Mouse (Mus musculus): ENCODE measurements around the gene Eml1.
"Not testable (repeated sequence)": the region's sequence is repeated elsewhere in the genome, so short reads cannot be mapped to it uniquely, and the experiment has no call there.

Eml1 gene

DNA sequence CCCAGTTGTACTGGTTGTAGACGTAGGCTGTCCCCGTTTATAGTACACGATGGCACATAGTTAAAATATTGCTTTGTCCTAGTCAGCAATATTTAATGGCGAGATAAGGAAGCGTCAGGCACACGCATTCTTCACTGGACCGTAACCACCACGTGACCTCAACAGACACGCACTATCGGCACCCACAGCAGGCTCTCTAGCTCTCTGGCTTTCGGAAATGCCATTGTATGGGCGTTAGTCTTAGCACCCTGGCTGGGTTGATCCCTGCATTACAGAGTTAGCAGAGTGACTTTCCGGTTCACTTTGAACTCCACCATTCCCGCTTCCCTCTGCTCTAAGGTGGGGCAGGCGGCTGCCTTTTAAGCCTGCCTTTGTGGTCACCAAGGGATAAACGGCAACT lies 132.8 kb downstream of the Eml1 start:
- Histone ChIP-seq H3K4me3 (replicated peaks; ENCODE audit: low read length) (peak overlapping the region; percentile 17; the same call in 1 of the 2 replicates), H3K36me3 (ENCODE audit: insufficient read depth, low read length) (no peaks in the 10 kb centered on the region), H3K27me3 (ENCODE audit: insufficient read depth, low read length) (peaks cover 30% of the 10 kb centered on the region), H3K9me3 (ENCODE audit: low read length) (no peaks in the 10 kb centered on the region), H3K4me1 (replicated peaks; ENCODE audit: low read depth, low read length) (peaks cover 19% of the 10 kb centered on the region)
- no peak for TF ChIP-seq CTCF (conservative IDR thresholded peaks at IDR 0.05; ENCODE audit: low read length)
- no peak for TF ChIP-seq POU5F1 (IDR thresholded peaks at IDR 0.05; ENCODE audit: borderline replicate concordance, low read length)
- no peak for TF ChIP-seq NANOG (IDR thresholded peaks at IDR 0.05; ENCODE audit: borderline replicate concordance, low read length)

DNA sequence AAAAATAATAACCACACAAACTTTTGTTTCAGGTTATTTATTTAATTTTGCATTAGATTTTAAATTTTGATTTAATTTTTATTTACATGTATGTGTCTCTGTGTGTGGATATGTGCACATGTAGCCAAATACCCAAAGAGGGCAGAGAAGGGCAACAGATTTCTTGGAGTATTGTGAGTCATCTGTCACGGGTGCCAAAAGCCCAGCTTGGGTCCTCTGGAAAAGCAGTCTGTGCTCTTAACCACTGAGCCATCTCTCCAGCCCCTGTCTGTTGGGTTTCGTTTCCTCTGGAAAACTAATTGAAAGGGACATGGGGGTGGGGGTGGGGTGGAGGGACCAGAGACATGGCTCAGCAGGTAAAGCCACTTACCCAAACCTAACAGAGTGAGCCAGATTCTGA lies 135.1 kb downstream of the Eml1 start:
- TF ChIP-seq POU5F1 (IDR thresholded peaks at IDR 0.05; ENCODE audit: borderline replicate concordance, low read length) (no peak), NANOG (IDR thresholded peaks at IDR 0.05; ENCODE audit: borderline replicate concordance, low read length) (no peak), CTCF (conservative IDR thresholded peaks at IDR 0.05; ENCODE audit: low read length) (no peak)
- Histone ChIP-seq H3K4me3 (replicated peaks; ENCODE audit: low read length) (no peak overlapping the region), H3K36me3 (ENCODE audit: insufficient read depth, low read length) (no peaks in the 10 kb centered on the region)

DNA sequence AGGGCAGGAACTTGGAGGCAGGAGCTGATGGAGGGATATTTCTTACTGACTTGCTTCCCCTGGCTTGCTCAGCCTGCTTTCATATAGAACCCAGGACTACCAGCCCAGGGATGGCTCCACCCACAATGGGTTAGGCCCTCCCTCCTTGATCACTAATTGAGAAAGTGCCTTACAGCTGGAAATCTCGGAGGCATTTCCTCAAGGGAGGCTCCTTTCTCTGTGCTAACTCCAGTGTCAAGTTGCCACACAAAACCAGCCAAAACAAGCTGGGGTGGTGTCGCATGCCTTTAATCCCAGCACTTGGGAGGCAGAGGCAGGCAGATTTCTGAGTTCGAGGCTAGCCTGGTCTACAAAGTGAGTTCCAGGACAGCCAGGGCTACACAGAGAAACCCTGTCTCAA lies 136.3 kb downstream of the Eml1 start:
- H3K36me3 ChIP-seq (ENCODE audit: insufficient read depth, low read length); H3K4me3 ChIP-seq (replicated peaks; ENCODE audit: low read length); H3K9me3 ChIP-seq (ENCODE audit: low read length): not testable (repeated sequence)
- Histone ChIP-seq H3K27me3 (ENCODE audit: insufficient read depth, low read length) (peaks cover 40% of the 10 kb centered on the region), H3K4me1 (replicated peaks; ENCODE audit: low read depth, low read length) (peaks cover 29% of the 10 kb centered on the region)

More for the DNA sequence above, 135.1 kb downstream of the Eml1 start:
- peaks cover 42% of the 10 kb centered on the region for H3K27me3 ChIP-seq (ENCODE audit: insufficient read depth, low read length)
- H3K4me1 ChIP-seq (replicated peaks; ENCODE audit: low read depth, low read length): peaks cover 29% of the 10 kb centered on the region
- no peaks in the 10 kb centered on the region for H3K9me3 ChIP-seq (ENCODE audit: low read length)

DNA sequence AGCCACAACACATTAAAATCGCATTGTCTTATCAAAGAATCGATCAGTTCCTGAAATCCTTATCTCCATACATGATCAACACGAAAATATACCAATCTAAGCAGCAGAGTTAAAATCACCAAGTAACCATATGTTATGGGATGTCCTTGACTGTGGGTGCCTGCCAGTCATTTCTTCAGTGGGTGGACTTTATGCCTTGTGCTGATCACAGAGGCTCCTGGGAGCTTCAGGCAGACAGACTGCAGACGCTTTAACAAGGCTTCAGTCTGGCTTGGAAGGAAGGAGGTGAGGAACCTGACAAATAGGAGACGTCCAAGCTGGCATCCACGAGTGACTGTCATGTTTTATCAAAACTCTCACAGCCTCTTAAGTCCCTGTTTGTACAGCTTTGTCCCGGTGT lies 139.8 kb downstream of the Eml1 start:
- Histone ChIP-seq H3K27me3 (ENCODE audit: insufficient read depth, low read length) (peaks cover 35% of the 10 kb centered on the region), H3K9me3 (ENCODE audit: low read length) (no peaks in the 10 kb centered on the region), H3K4me3 (replicated peaks; ENCODE audit: low read length) (no peak overlapping the region), H3K4me1 (replicated peaks; ENCODE audit: low read depth, low read length) (peaks cover 20% of the 10 kb centered on the region), H3K36me3 (ENCODE audit: insufficient read depth, low read length) (no peaks in the 10 kb centered on the region)
- no peak for TF ChIP-seq NANOG (IDR thresholded peaks at IDR 0.05; ENCODE audit: borderline replicate concordance, low read length)
- no peak for TF ChIP-seq POU5F1 (IDR thresholded peaks at IDR 0.05; ENCODE audit: borderline replicate concordance, low read length)
- no peak for TF ChIP-seq CTCF (conservative IDR thresholded peaks at IDR 0.05; ENCODE audit: low read length)

DNA sequence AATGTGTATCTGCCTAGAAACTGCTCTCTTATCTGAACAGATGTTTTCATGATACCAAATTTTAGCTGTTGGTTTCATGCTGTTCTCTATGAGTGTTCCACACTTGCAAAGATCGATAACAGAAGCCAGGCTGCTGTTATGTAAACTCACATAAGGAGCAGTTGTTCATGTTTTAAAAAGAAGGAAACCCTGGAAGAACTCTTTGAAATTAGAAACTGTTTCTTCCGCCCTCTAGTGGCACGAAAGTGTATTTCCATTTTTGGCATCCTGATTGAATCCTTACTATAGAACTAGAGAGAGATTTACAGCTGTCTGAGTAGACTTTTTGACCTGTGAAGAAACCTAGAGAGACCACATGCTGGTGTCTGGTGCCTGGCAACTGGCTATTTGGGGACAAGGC lies 140.3 kb downstream of the Eml1 start:
- Histone ChIP-seq H3K27me3 (ENCODE audit: insufficient read depth, low read length) (peaks cover 35% of the 10 kb centered on the region), H3K36me3 (ENCODE audit: insufficient read depth, low read length) (no peaks in the 10 kb centered on the region), H3K4me1 (replicated peaks; ENCODE audit: low read depth, low read length) (peaks cover 25% of the 10 kb centered on the region), H3K4me3 (replicated peaks; ENCODE audit: low read length) (no peak overlapping the region), H3K9me3 (ENCODE audit: low read length) (no peaks in the 10 kb centered on the region)
- no peak for TF ChIP-seq POU5F1 (IDR thresholded peaks at IDR 0.05; ENCODE audit: borderline replicate concordance, low read length)
- TF ChIP-seq NANOG (IDR thresholded peaks at IDR 0.05; ENCODE audit: borderline replicate concordance, low read length): no peak
- TF ChIP-seq CTCF (conservative IDR thresholded peaks at IDR 0.05; ENCODE audit: low read length): peak; percentile 74

DNA sequence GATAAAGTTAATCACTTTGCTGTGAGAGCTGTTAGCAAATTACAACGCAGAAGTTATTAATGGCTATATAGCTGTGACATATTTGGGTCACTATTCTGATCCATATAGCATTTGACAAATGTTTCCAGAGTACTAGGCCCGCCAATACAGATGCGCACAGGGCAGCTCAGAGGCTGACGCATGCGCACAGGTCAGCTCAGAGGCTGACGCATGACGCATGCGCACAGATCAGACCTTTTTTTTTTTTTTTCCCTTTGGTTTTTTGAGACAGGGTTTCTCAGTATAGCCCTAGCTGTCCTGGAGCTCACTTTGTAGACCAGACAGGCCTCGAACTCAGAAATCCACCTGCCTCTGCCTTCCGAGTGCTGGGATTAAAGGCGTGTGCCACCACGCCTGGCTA lies 144.7 kb downstream of the Eml1 start:
- H3K36me3 ChIP-seq (ENCODE audit: insufficient read depth, low read length): no peaks in the 10 kb centered on the region
- peaks cover 24% of the 10 kb centered on the region for H3K27me3 ChIP-seq (ENCODE audit: insufficient read depth, low read length)
- H3K4me3 ChIP-seq (replicated peaks; ENCODE audit: low read length): peak overlapping the region; percentile 57
- H3K4me1 ChIP-seq (replicated peaks; ENCODE audit: low read depth, low read length): peaks cover 21% of the 10 kb centered on the region
- H3K9me3 ChIP-seq (ENCODE audit: low read length): no peaks in the 10 kb centered on the region
- TF ChIP-seq CTCF (conservative IDR thresholded peaks at IDR 0.05; ENCODE audit: low read length): no peak
- TF ChIP-seq NANOG (IDR thresholded peaks at IDR 0.05; ENCODE audit: borderline replicate concordance, low read length): no peak
- no peak for TF ChIP-seq POU5F1 (IDR thresholded peaks at IDR 0.05; ENCODE audit: borderline replicate concordance, low read length)

DNA sequence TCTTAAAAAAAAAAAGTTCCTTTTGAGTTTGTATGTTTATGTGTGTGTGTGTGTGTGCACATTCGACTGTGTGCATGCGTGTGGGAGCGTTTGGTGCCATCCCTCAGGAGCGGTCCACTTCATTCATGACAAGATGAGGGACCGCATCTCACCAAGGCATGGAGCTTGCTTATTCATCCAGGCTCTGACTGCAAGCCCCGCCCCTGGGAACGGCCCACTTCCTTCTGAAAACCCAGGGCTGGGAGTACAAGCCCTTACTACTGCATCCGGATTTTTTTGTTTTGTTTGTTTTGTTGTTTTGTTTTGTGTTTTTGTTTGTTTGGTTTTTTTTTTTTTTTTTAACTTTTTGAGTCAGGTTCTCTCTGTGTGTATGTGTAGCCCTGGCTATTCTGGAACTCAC lies 148.6 kb downstream of the Eml1 start:
- Histone ChIP-seq H3K9me3 (ENCODE audit: low read length) (no peaks in the 10 kb centered on the region), H3K4me3 (replicated peaks; ENCODE audit: low read length) (no peak overlapping the region), H3K4me1 (replicated peaks; ENCODE audit: low read depth, low read length) (peaks cover 21% of the 10 kb centered on the region), H3K27me3 (ENCODE audit: insufficient read depth, low read length) (peaks cover 11% of the 10 kb centered on the region), H3K36me3 (ENCODE audit: insufficient read depth, low read length) (no peaks in the 10 kb centered on the region)
- TF ChIP-seq NANOG (IDR thresholded peaks at IDR 0.05; ENCODE audit: borderline replicate concordance, low read length) (no peak), POU5F1 (IDR thresholded peaks at IDR 0.05; ENCODE audit: borderline replicate concordance, low read length) (no peak), CTCF (conservative IDR thresholded peaks at IDR 0.05; ENCODE audit: low read length) (no peak)

GRCm38 (mm10) chr12:108529214-108529613 lies 158.5 kb downstream of the Eml1 start:
- H3K4me1 ChIP-seq (replicated peaks; ENCODE audit: low read depth, low read length): peaks cover 24% of the 10 kb centered on the region
- H3K27me3 ChIP-seq (ENCODE audit: insufficient read depth, low read length): peaks cover 12% of the 10 kb centered on the region; the same call in 1 of the 2 replicates
- no peak for TF ChIP-seq NANOG (IDR thresholded peaks at IDR 0.05; ENCODE audit: borderline replicate concordance, low read length)
- peak; percentile 82 for TF ChIP-seq CTCF (conservative IDR thresholded peaks at IDR 0.05; ENCODE audit: low read length)
- H3K9me3 ChIP-seq (ENCODE audit: low read length): no peaks in the 10 kb centered on the region
- H3K4me3 ChIP-seq (replicated peaks; ENCODE audit: low read length): no peak overlapping the region
- H3K36me3 ChIP-seq (ENCODE audit: insufficient read depth, low read length): no peaks in the 10 kb centered on the region

DNA sequence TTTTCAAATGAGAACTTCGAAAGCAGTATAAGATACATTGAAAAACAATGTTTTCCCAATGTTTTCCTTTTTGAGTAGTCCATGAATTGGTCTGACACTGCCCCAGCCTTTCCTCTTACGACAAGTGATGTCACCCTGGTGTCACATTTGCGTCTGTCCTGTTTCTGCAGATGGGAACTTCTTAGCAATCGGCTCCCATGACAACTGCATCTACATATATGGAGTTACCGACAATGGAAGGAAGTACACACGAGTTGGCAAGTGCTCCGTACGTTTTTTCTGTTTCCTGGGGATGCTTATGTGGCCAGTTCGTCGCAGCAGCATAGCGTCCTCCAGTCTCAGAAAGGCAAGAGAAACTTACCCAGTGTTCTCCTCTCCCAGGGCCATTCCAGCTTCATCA lies 163.7 kb downstream of the Eml1 start:
- no peaks in the 10 kb centered on the region for H3K36me3 ChIP-seq (ENCODE audit: insufficient read depth, low read length)
- TF ChIP-seq POU5F1 (IDR thresholded peaks at IDR 0.05; ENCODE audit: borderline replicate concordance, low read length): no peak
- TF ChIP-seq NANOG (IDR thresholded peaks at IDR 0.05; ENCODE audit: borderline replicate concordance, low read length): no peak
- TF ChIP-seq CTCF (conservative IDR thresholded peaks at IDR 0.05; ENCODE audit: low read length): no peak
- peaks cover 8% of the 10 kb centered on the region for H3K4me1 ChIP-seq (replicated peaks; ENCODE audit: low read depth, low read length)
- no peak overlapping the region for H3K4me3 ChIP-seq (replicated peaks; ENCODE audit: low read length)
- H3K27me3 ChIP-seq (ENCODE audit: insufficient read depth, low read length): peaks cover 18% of the 10 kb centered on the region
- no peaks in the 10 kb centered on the region for H3K9me3 ChIP-seq (ENCODE audit: low read length)
